Mouse (Mus musculus) hematopoietic stem cell, adult 5-6 weeks (primary cell): ENCODE data around the gene C1qa. TPM values are rescaled to one million over a fixed set of nuclear protein-coding genes. Genes with fewer than 3 reads are reported as not detected.
A peak's percentile ranks its signal among the peaks of the same experiment; 100 is the strongest.

Source experiments
- ATAC-seq, 2 experiments: fragments of 125-278 bp in 1 of 2; replicated peaks in 1 of 2; 2 replicates each; pipeline ENCODE4 v1.8.0; 2016 to 2017; ENCODE audit warnings: inconsistent platforms in 2 of 2, mild to moderate bottlenecking in 2 of 2, moderate number of reproducible peaks in 2 of 2, low read depth in 1 of 2, moderate TSS enrichment in 1 of 2; ENCODE audit not compliant: low FRiP score in 2 of 2, poor library complexity in 2 of 2, severe bottlenecking in 2 of 2, insufficient read depth in 1 of 2, low TSS enrichment in 1 of 2
- total RNA-seq: library from RNA; stranded (forward); fragments of 172-1452, 232-1000 nt; gene quantifications from 2 replicates; pipeline ENCODE4 v1.2.3, GENCODE M21; 2017

C1qa gene
- total RNA-seq, 1 experiment from 2014 or later, result not detected

GRCm38 (mm10) chr4:136911211-136911646 lies 12.6 kb upstream of the C1qa start:
- ATAC-seq, result no peak

DNA sequence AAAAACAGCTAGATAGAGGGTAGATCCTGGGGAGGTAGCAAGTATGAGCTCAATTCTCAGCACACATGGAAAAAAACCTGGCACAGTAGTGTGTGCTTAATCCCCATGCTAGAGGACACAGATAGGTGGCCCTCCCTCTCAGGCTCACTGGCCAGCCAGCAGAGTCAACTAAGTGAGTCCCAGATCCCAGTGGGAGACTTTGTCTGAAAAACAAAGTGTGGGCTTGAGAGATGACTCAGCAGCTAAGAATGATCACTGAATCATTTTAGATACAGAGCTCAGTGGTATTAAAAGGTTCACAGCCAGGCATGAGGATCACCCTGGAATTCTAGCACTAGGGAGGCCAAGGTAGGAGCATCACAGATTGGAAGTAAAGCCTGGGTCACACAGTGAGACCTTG lies 9.2 kb upstream of the C1qa start:
- no peak for ATAC-seq

DNA sequence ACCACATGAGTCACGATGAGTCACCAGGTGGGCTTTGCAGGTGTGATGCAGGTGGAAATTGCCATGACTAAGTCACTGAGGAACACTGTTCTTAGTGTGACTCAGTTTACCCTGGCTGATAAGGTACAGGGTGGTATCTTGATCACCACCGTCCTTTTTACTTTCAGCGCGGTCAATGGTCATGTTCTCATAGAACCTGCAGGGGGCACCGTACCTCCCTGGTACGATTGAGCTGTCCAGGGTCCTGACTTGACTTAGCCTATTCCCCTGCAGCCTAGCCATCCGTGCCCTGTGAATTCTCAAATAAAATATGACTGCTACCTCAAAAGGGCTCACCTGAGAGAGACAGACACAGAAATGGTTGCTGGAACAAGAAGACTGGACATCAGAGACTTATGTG lies 8.4 kb upstream of the C1qa start:
- peak; percentile 70 to 78 for ATAC-seq

DNA sequence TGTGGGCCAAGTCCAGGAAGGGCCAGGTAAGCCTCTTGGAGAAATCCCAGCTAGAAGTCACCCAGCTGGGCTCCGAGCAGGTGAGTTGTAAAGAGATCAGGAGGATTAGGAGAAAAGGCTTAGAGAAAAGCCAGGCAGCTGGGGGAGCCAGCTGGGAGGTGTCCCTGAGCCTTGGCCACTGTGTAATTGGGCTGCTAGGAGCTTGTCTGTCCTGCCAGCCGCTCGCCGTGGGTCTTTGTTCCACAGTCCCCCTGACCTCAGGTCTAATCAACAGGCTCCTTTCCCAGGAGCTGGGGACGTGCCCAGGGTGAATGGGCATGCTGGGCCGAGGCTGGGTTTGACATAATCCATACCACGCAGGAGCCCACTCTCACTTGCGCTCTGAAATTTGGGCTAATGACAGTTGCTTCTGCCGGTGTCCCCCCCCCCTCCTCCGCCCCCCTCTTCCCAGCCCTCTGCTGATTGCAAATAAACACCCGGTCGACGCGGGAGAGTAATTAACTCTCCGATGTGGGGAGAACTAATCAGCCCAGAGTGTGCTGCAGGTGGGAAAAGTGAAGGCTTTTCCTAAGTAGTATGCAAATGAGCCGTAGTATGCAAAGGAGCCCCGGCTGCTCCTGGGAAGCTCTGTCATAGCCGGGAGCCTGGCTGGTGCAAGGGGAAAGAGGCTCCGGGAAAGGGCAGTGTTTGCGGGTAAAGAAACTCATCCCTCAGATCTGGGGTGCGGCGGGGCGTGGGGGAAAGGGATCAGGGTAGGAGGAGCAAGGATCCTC lies 6.3 kb upstream of the C1qa start:
- ATAC-seq, result no peak

- ATAC-seq, result no peak
Measured at GRCm38 (mm10) chr4:136899154-136899553, 551 bp upstream of the C1qa start.

GRCm38 (mm10) chr4:136898084-136898598 lies 462 bp downstream of the C1qa start:
- no peak for ATAC-seq

DNA sequence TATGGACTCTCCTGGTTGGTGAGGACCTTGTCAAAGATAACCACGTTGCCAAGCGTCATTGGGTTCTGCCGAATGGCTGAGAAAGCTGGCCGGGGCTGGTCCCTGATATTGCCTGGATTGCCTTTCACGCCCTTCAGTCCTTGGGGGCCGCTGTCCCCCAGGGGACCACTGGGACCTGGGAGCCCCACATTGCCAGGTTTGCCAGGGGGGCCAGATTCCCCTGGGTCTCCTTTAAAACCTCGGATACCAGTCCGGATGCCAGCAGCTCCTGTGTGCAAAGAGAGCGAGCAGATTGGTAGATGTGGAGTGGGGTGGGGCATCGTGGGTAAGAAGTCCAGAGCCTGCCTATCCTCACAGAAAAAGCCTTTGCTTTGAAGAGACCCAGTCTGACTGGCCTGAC lies 2.1 kb downstream of the C1qa start:
- ATAC-seq, result no peak

DNA sequence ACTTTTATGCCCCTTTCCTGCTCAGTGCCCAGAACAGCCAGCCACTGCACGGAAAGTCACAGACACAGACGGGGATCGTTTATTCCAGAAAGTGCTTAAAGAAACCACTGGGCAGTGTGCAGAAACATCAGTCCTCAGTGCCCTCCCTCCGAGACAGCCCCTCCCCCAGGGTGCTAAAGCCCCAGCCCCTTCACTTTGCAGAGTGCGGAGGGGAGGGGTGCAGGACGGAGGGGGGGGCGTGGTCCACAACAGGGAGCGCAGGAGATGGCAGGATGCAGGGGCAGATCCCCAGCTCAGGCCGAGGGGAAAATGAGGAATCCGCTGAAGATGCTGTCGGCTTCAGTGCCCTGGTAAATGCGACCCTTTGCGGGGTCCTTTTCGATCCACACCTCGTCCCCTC lies 2.7 kb downstream of the C1qa start:
- ATAC-seq, result no peak

DNA sequence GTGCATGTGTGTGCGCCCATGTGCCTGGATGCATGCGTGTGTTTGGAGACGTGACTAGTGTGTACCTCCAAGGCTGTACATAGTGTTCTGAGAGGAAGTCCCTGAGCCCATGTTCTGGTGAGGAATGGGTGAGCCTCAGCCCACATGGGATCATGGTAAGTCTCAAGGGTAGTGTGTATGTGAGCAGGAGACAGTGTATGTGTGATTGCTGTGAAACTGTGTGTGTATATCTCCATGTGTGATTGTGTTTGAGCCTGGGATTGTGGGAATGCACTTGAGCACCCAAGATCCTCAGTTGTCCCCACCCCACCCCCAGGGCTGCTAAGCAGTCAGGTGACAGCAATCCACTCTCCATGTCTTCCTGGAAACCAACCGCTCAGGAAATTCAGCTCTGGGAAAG lies 3.8 kb downstream of the C1qa start:
- no peak for ATAC-seq

- peak; percentile 62 to 64; a peak in 2 of 4 replicates for ATAC-seq
Measured at GRCm38 (mm10) chr4:136893691-136894543, 4.7 kb downstream of the C1qa start.

GRCm38 (mm10) chr4:136892811-136893210 lies 5.8 kb downstream of the C1qa start, which contains the start of gene C1qc:
Gene C1qc, minus strand, starts transcription at chr4:136893065.
- ATAC-seq, result peak; percentile 29 to 37; a peak in 2 of 4 replicates

- ATAC-seq, result no peak
Measured at GRCm38 (mm10) chr4:136892371-136892770, 6.2 kb downstream of the C1qa start.

GRCm38 (mm10) chr4:136891115-136891514 lies 7.5 kb downstream of the C1qa start:
- ATAC-seq, result no peak

GRCm38 (mm10) chr4:136889981-136890380 lies 8.6 kb downstream of the C1qa start:
- ATAC-seq, result no peak

DNA sequence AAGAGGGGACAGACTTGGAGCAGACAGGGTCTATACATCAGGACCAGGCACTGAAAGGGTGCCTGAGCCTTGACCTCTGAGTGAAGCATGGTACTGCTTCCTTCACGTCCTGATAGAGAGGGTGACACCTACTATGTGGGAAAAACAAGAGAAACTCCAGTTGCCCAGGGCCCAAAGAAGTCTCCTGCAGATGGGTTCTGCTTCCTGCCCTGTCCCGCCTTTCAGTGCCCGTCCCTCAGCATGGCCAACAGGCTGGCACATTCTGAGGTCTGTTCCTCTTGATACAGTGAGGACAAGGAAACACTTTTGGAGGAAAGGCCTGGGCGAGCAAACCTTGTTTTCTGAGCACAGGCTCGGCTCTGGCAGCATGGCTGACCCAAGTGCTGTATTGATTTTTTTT lies 10.9 kb downstream of the C1qa start:
- ATAC-seq, result no peak

GRCm38 (mm10) chr4:136886101-136886500 lies 12.5 kb downstream of the C1qa start, which contains the start of gene C1qb:
Gene C1qb, minus strand, starts transcription at chr4:136886187.
- no peak for ATAC-seq

DNA sequence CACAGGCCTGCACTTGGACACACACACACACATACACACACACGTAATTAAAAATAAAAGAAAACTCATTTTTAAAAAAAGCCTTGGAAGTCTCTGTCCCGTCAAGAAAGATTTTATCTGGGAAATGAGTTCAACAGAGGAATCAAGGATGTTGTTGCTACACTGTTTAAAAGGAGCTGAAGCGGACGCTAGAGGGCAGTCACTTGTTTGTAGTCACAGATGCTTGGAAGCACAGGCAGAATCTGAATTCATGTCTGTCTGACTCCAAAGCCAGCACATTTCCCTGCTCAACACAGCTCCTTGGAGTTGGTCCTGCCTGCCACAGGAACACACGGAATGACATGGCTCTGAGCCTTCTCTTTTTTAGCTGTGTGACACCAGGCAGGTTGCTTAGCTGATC lies 20.0 kb downstream of the C1qa start:
- ATAC-seq, result no peak

DNA sequence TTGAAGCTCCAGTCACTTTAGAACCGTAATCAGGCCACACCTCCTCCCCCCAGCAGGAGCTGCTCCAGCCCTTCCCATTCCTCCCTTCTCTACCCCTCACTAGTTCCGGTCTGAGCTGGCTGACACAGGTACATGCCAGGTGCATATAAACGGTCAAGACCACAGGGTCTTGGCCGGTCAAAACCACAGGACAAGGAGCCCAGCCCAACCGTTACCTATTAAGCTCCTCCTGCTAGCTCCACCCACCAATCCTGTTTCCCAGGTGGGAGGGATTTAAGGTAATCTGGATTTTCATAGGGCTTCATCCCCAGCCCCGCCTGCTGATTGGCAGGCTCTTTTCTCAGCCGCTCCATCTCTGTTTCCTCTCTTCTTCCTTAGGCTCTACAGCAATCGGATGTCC lies 20.4 kb downstream of the C1qa start:
- ATAC-seq, result no peak
